Mouse (Mus musculus) gastrocnemius, adult 18-20 months (tissue): ENCODE measurements around the gene Oas1h. TPM values are rescaled to one million over a fixed set of nuclear protein-coding genes. Genes with fewer than 3 reads are reported as not detected.
"Not testable (repeated sequence)": the region's sequence is repeated elsewhere in the genome, so short reads cannot be mapped to it uniquely, and the experiment has no call there.

Experiments used
- DNase-seq: peaks from one replicate; pipeline ENCODE4 v3.0.0; 2021; ENCODE audit warnings: low spot score
- total RNA-seq, 2 experiments: library from RNA; stranded (reverse); gene quantifications; 2 replicates each; pipeline ENCODE4 v1.2.3; 2021

Gene Oas1h
- total RNA-seq, 2 experiments from 2014 or later: not detected

DNA sequence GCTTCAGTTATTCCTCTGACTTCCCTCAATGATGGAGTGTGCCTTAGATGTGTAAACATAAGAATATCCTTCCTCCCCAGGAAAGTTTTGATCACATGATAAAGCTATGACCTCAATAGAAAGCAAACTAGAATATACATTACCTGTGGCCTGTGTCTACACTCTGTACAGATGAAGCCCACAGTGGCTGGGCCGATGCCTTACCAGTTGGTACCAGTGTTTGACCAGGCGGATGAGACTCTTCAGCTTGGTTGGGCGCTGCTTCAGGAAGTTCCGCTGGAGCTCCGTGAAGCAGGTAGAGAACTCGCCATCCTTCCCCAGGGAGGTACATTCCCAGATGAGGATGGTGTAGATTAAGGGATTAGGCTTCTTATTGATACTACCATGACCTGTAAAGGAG is 20.5 kb downstream of the Oas1h start:
- DNase-seq: not testable (repeated sequence)

DNA sequence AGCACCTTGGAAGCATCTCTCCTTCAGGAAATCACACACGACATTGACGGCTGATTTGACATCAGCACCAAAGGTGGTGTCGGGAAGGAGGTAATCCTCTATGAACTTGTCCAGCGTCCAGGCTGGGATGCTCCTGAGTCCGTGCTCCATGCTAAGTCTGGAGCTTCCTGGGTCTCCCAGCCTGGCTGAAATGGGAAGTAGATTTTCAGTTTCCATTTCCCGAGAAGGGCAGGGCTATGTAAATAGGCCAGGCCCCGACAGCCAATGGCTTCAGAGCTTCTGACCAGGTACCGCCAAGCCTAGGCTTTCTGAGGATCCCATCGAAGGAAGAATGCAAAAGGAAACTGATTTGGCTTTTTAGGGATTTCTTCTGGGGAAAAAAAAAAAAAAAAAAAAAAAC is 26.2 kb downstream of the Oas1h start, which contains the start of gene Oas1g:
Gene Oas1g, minus strand, starts transcription at position 201 of the 400 bp plus-strand sequence.
- DNase-seq: not testable (repeated sequence)

DNA sequence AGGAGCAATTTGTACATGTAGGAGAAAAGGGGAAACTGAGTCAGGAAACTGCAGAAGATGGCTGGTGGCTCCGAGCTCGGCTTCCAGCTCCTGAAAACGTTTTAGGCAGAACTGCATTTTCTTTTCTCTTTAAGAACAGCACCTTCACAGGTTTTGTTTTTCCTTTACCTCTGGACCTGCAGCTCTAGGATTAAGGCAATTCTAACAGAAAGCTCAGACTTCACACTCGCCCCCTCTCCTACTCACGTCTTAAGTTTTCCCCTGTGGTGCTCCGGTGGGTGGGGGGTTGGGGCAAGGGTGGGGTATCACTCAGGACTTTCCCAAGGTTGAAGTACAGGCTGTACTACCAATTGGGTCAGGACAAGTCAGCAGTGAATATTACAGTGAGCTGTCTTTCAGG is 26.6 kb downstream of the Oas1h start:
- no peak for DNase-seq

GRCm38 (mm10) chr5:120888294-120888815 is 27.1 kb downstream of the Oas1h start:
- not testable (repeated sequence) for DNase-seq

GRCm38 (mm10) chr5:120890026-120890425 is 28.8 kb downstream of the Oas1h start:
- no peak for DNase-seq

- DNase-seq: no peak
Observed at GRCm38 (mm10) chr5:120890991-120891390, 29.8 kb downstream of the Oas1h start.

DNA sequence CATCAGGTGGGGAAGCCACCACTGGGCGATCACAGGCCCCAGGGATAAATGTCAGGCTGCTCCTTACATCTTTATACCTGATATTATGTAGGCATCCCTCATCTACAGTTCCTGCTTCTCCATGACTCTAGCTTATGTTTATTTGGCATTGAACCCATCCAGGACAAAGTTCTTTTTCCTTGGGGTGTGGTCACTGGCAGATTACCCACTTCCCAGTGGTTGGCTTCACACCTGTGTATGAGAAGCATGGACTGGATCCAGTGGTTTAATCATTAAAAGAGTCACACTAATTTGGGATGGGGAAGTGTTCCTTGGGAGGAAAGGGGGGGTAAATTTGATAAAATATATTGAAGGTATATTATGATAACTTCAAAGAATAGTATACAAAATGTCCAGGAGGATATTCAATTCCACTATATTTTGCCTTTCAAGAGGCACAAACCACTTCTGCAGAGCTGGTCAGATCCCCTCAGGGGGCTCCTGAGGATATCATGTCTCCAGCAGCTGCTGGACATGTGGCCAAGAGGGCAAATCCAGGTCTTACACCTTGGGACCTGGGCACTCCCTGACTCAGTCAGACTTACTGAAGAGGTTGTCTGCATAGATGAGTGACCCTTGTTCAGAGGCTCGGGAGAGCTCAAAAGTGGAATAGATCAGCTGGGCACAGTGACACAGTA is 30.5 kb downstream of the Oas1h start:
- not testable (repeated sequence) for DNase-seq

DNA sequence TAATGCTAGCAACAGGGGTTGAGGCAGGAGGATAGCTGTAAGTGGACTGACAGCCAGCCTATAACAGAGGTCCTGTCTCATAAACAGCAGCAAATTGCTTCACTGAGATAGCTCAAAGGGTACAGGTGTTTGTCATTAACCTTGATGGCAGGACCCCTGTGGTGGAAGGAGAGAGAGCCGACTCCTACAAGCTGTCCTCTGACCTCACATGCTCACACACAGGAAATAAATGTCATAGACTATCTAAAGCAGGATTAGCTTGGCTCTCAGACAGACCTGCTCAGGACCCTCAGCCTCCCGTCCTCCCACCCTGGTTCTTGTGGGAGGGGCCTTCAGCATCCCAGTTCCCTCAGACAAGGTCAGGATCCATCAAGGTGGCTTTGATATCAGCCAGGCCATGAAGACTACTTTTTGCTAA is 31.0 kb downstream of the Oas1h start:
- DNase-seq: no peak

DNA sequence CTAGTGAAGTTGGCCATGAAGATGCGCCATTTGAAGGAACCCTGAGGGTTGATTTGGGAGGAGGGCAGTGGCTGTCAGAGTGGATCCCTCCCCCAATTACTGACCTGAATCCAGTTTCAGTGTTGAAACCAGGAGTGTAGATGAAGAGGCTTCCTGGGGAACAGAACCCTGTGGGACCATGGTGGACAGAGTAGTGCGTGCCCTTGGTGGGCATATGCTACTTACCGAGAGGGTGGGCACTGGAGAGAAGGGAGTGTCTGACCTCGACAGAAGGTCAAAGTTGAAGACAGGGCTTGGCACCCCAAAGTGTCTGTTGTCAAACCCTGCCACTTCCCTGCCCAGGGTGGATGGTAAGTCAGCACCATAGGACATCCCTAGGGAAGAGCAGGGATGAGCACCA is 32.6 kb downstream of the Oas1h start:
- DNase-seq: not testable (repeated sequence)

GRCm38 (mm10) chr5:120894692-120895091 is 33.5 kb downstream of the Oas1h start:
- DNase-seq: not testable (repeated sequence)

GRCm38 (mm10) chr5:120895231-120895900 is 34.1 kb downstream of the Oas1h start:
- DNase-seq: no peak

- DNase-seq: no peak
Observed at GRCm38 (mm10) chr5:120898307-120898706, 37.1 kb downstream of the Oas1h start.

GRCm38 (mm10) chr5:120898726-120899125 is 37.5 kb downstream of the Oas1h start:
- DNase-seq: no peak

DNA sequence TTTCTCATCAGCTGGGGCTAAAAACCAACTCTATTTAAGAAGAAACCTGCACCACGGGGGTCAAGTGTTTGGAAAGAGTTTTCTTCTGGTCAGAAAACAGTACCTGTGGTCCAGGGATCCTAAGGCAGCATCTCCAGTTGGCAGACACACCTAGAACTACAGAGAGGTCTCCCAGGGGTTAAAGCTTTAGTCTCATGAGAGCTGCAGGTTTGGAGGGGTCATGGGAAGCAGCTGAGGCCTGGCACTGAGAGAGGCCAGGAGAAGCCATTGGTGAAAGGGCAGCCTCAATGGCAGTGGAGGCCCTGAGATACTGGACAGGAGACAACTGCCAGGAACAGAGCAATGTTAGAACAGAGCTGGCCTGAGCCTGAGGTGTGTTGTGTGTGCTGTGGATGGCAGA is 39.4 kb downstream of the Oas1h start:
- DNase-seq: no peak

DNA sequence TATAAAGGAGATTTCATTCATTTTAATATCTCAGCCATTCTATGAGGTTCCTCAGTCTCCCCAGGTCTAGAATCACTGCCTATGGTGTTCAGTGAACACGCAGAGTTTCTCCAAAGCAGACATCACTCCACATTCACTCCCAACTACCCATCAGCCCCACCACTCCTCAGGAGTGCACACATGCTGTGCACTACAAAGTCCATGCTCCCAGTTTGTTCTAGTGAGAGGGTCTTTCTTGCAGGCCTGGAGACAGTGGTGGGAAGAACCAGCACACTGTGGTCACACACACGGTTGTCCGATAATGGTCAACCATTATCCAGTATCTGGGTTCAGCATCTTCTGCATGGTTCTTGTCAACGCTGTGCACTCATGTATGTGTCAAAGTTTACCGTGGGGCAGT is 40.8 kb downstream of the Oas1h start:
- DNase-seq: no peak

DNA sequence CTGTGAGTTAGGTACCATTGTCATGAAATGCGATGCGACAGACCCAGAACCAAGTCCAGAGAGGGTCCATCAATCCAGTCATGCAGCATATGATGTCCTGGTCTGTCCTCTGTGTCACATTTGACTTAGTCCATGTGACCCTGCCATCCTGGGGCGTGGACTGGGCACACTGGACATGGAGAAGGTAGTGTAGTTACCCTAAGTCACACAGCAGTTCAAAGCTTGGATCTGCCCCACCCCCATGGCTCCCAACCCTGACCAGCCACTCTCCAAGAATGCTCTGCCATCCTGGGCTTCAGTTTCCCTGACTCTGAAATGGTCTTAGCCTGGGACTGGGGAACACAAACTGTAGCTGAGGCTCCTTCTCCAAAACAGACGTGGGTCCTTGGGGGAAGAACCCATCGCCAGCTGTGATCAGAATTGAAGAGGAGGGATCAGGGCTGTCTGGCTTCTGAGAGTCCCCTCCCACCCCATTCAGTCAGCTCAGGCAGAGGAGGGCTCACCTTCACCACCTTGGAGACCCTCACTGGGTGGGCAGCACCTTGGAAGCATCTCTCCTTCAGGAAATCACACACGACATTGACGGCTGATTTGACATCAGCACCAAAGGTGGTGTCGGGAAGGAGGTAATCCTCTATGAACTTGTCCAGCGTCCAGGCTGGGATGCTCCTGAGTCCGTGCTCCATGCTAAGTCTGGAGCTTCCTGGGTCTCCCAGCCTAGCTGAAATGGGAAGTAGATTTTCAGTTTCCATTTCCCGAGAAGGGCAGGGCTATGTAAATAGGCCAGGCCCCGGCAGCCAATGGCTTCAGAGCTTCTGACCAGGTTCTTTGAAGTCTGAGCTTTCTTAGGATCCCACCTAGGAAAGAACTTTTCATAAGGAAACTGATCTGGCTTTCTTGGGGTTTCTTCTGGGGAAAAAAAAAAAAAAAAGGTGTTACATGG is 45.8 kb downstream of the Oas1h start, which contains the start of gene Oas1a:
Gene Oas1a, minus strand, starts transcription at position 731 of the 943 bp plus-strand sequence.
- DNase-seq: not testable (repeated sequence)

- DNase-seq: no peak
Observed at GRCm38 (mm10) chr5:120908196-120908920, 47.1 kb downstream of the Oas1h start.

GRCm38 (mm10) chr5:120914204-120914603 is 53.0 kb downstream of the Oas1h start, which contains the start of gene Oas1d:
TSS of gene Oas1d (plus strand) at chr5:120914536.
- DNase-seq: not testable (repeated sequence)

DNA sequence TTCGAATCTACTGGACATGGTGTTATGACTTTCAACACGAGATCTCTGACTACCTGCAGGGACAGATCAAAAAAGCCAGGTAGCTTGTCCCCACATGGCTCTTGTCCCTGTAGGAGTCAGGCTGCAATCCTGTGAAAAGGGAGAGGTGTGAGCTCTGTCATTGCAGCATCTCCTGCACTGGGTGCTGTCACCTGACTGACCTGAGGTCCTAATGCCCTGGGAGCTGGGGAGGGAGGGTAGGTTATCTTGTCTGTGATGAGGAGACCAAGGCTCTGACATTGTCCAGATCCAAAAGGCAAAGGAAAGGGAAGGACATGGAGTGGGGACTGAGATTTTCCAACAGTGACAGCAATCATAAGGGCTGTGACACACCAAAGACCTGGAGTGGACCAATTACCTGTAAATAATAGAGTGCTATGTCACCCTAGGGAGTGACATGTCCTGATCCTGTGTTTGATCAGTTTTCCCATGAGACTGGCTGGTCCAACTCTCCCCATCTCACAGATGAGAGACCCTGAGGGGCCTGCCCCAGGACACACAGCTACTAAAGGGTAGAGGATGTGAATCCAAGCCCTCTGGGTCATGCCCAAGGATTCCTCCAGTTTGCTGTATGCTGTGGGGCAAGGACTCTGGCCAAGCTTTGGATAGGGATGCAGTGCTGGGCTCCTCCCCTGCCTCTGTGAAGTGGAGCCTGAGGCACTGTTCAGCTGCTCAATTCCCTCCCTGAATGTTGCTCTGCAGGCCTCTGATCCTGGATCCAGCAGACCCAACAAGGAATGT is 58.1 kb downstream of the Oas1h start:
- not testable (repeated sequence) for DNase-seq

DNA sequence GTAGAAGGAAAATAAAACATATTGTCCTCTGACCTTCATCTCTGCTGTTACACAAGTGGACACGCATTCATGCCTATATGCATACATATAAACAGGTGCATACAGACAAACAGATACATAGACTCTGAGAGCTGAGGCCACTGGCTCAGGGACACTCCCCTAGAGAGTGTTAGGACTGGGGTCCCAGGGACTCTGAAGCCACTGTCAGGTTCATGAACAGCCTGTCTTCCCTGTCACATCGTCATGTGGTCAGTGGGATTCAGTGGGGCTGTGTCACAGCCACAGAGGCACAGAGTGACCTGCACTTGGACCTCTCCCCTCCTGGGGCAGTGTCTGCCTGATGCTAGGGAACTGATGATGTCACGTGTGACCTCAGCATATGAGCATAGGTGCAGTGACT is 59.1 kb downstream of the Oas1h start:
- DNase-seq: no peak
